In genomic region chr10:69275811-69276775, GRCm38 (mm10) we compare ENCODE assay signal across 19 mouse cellular contexts.
A peak's percentile ranks its signal among the peaks of the same experiment; 100 is the strongest.
DNase-seq lines count a peak whose midpoint lies in the region; ATAC-seq and TF ChIP-seq lines count a peak whose summit lies in the region.
"Had no signal": no experiment of that assay in that cellular context is flagged by ENCODE, and none has a peak within 500 bp of the region (broad histone marks: within the 10 kb centered on the region; RNA-seq: fewer than 3 reads in every experiment).

No protein-coding gene starts in this region.

- no peak overlapping the region for H3K4me3 ChIP-seq in heart, embryonic 12.5 days
- H3K4me3 ChIP-seq in hindbrain, embryonic 15.5 days: no peak overlapping the region
- H3K4me3 ChIP-seq in hindbrain, embryonic 16.5 days (ENCODE audit: low read length): no peak overlapping the region
- H3K4me3 ChIP-seq in cortical plate, adult 2 months (ENCODE audit: insufficient read depth, low read length): no peak overlapping the region
- H3K4me3 ChIP-seq: embryonic facial prominence, embryonic 12.5 days; erythroblast, embryonic 14.5 days; limb, embryonic 13.5 days; liver, embryonic 13.5 days; midbrain, embryonic 12.5 days; stomach, embryonic 15.5 days had no signal

- peaks cover 41% of the 10 kb centered on the region for H3K4me1 ChIP-seq in heart, embryonic 12.5 days (replicated peaks)
- H3K4me1 ChIP-seq in hindbrain, embryonic 15.5 days (replicated peaks): no peaks in the 10 kb centered on the region
- H3K4me1 ChIP-seq in hindbrain, embryonic 16.5 days (ENCODE audit: control insufficient read depth, insufficient read depth, low read depth, low read length): no peaks in the 10 kb centered on the region
- H3K4me1 ChIP-seq in cortical plate, adult 2 months (ENCODE audit: control insufficient read depth, insufficient read depth, low read length): no peaks in the 10 kb centered on the region
- H3K4me1 ChIP-seq: embryonic facial prominence, embryonic 12.5 days; liver, embryonic 13.5 days; stomach, embryonic 15.5 days had no signal

- H3K9me3 ChIP-seq in heart, embryonic 12.5 days (replicated peaks): no peaks in the 10 kb centered on the region
- no peaks in the 10 kb centered on the region for H3K9me3 ChIP-seq in hindbrain, embryonic 15.5 days
- H3K9me3 ChIP-seq in hindbrain, embryonic 16.5 days (ENCODE audit: control insufficient read depth, low read length): no peaks in the 10 kb centered on the region
- H3K9me3 ChIP-seq: embryonic facial prominence, embryonic 12.5 days; limb, embryonic 13.5 days; liver, embryonic 13.5 days; midbrain, embryonic 12.5 days; stomach, embryonic 15.5 days had no signal

- peaks cover 65% of the 10 kb centered on the region for H3K36me3 ChIP-seq in heart, embryonic 12.5 days
- no peaks in the 10 kb centered on the region for H3K36me3 ChIP-seq in hindbrain, embryonic 15.5 days
- no peaks in the 10 kb centered on the region for H3K36me3 ChIP-seq in hindbrain, embryonic 16.5 days (ENCODE audit: control insufficient read depth, insufficient read depth, low read length)

- ATAC-seq in heart, embryonic 12.5 days (ENCODE audit: insufficient number of reproducible peaks, low FRiP score): no peak
- ATAC-seq in hindbrain, embryonic 15.5 days (ENCODE audit: low FRiP score, low read depth): no peak
- ATAC-seq in hindbrain, embryonic 16.5 days: no peak
- ATAC-seq: forebrain, embryonic 14.5 days; intestine, embryonic 16.5 days had no signal

- no peak overlapping the region for H3K4me2 ChIP-seq in heart, embryonic 12.5 days
- H3K4me2 ChIP-seq in hindbrain, embryonic 15.5 days: no peak overlapping the region
- H3K4me2 ChIP-seq in hindbrain, embryonic 16.5 days (ENCODE audit: low read length): no peak overlapping the region
- H3K4me2 ChIP-seq: embryonic facial prominence, embryonic 12.5 days; limb, embryonic 13.5 days; liver, embryonic 13.5 days; midbrain, embryonic 12.5 days; stomach, embryonic 15.5 days had no signal

- H3K9ac ChIP-seq in heart, embryonic 12.5 days: no peak overlapping the region
- no peak overlapping the region for H3K9ac ChIP-seq in hindbrain, embryonic 15.5 days
- no peak overlapping the region for H3K9ac ChIP-seq in hindbrain, embryonic 16.5 days (ENCODE audit: low read depth, low read length)
- H3K9ac ChIP-seq: embryonic facial prominence, embryonic 12.5 days; limb, embryonic 13.5 days; liver, embryonic 13.5 days; midbrain, embryonic 12.5 days; stomach, embryonic 15.5 days had no signal

- WGBS in heart, embryonic 12.5 days: 64% methylated on average over 12 of the region's 12 CpGs
- 90% methylated on average over 12 of the region's 12 CpGs for WGBS in hindbrain, embryonic 15.5 days
- WGBS in hindbrain, embryonic 16.5 days: 89% methylated on average over 12 of the region's 12 CpGs

- DNase-seq in heart, postnatal 25 days (ENCODE audit: low spot score): no peak
- DNase-seq in 416B (ENCODE audit: low read depth): peak; percentile 55
- DNase-seq in kidney, postnatal 10 days: no peak
- DNase-seq: cerebellum, adult 9-10 months; gastrocnemius, postnatal 36 days; kidney, postnatal 4 days; liver, embryonic 13.5 days had no signal

- TF ChIP-seq CTCF in cortical plate, adult 2 months (IDR thresholded peaks at IDR 0.05; ENCODE audit: extremely low read depth, insufficient read depth, low read length): no peak

- H3K27ac ChIP-seq in heart, embryonic 12.5 days (ENCODE audit: poor library complexity, severe bottlenecking): peak overlapping the region; percentile 61
- H3K27ac ChIP-seq in hindbrain, embryonic 15.5 days (replicated peaks): 0 out of 2 replicates have a peak overlapping the region, but pooled peaks have one; percentile 11
- H3K27ac ChIP-seq in hindbrain, embryonic 16.5 days (ENCODE audit: low read depth, low read length): no peak overlapping the region
- peak overlapping the region; percentile 83 for H3K27ac ChIP-seq in cortical plate, adult 2 months (ENCODE audit: insufficient read depth, low read length)
- H3K27ac ChIP-seq: embryonic facial prominence, embryonic 12.5 days; limb, embryonic 13.5 days; liver, embryonic 13.5 days; macrophage; midbrain, embryonic 12.5 days; stomach, embryonic 15.5 days had no signal

- TF ChIP-seq POLR2A in cortical plate, adult 2 months (IDR thresholded peaks at IDR 0.05; ENCODE audit: extremely low read depth, insufficient read depth, low read length): no peak

- intact Hi-C loops in heart, postnatal 25 days (cut with DNase I): no loop called here

- no peaks in the 10 kb centered on the region for H3K27me3 ChIP-seq in heart, embryonic 12.5 days (replicated peaks)
- no peaks in the 10 kb centered on the region for H3K27me3 ChIP-seq in hindbrain, embryonic 15.5 days
- H3K27me3 ChIP-seq in hindbrain, embryonic 16.5 days (replicated peaks; ENCODE audit: control insufficient read depth, insufficient read depth, low read length): no peaks in the 10 kb centered on the region
- H3K27me3 ChIP-seq: embryonic facial prominence, embryonic 12.5 days; liver, embryonic 13.5 days; midbrain, embryonic 12.5 days; stomach, embryonic 15.5 days had no signal
